Mouse (Mus musculus): ENCODE results near the gene Tpsg1. TPM values are rescaled to one million over a fixed set of nuclear protein-coding genes. Genes with fewer than 3 reads are reported as not detected.

Tpsg1 gene
- polyA plus RNA-seq, 1 experiment, result 0.09 TPM

DNA sequence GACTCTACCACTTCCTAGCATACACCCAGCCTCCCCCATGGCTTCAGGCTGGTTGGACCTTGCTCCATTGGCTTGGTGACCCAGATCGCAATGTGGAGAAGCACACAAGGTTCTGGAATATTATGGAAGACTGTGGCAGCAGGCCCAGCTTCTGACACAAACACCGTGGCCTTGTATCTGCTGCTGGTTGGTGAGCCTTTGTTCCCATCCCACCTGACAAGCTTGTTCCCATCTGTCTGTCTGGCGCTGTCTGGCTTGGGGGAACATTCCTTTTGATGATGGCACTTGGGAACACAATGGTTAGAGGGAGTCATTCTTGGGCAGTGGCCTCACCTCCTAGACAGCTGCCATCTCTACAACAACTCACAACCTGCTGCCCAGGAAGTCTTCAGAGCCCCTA lies 51.9 kb downstream of the Tpsg1 start:
- no peak for TF ChIP-seq POLR2A (IDR thresholded peaks at IDR 0.05; ENCODE audit: low read depth, low read length)
- TF ChIP-seq CTCF (IDR thresholded peaks at IDR 0.05; ENCODE audit: extremely low read depth, insufficient read depth, insufficient read length, insufficient replicate concordance), result no peak
- Histone ChIP-seq H3K4me3 (ENCODE audit: extremely low read depth, insufficient read depth, insufficient read length) (no peak overlapping the region), H3K27ac (ENCODE audit: insufficient read depth, low read length) (no peak overlapping the region), H3K4me1 (ENCODE audit: control insufficient read depth, insufficient read depth, insufficient read length) (no peaks in the 10 kb centered on the region), H3K36me3 (ENCODE audit: control insufficient read depth, insufficient read depth, low read length) (no peaks in the 10 kb centered on the region), H3K27me3 (ENCODE audit: control insufficient read depth, insufficient read depth, low read length) (no peaks in the 10 kb centered on the region)
- no peak for DNase-seq (ENCODE audit: low read depth in 1 of 2, low spot score in 2 of 2)
- 92% methylated on average over 3 of the region's 3 CpGs for WGBS

Other genes starting within 250 kb of the Tpsg1 start
- not detected in 2 replicates for gene Ptx4, start 248.5 kb upstream of the Tpsg1 start, polyA plus RNA-seq (2012; rRNA removed)
- 27.0 and 29.9 TPM in 2 replicates for gene Clcn7, start 235.9 kb upstream of the Tpsg1 start, polyA plus RNA-seq (2012; rRNA removed)
- 0.04 TPM in 1 of 2 replicates, not detected in the other for gene Ccdc154, start 206.8 kb upstream of the Tpsg1 start, polyA plus RNA-seq (2012; rRNA removed)
- not detected in 2 replicates for gene Gm38655, start 193.8 kb upstream of the Tpsg1 start, polyA plus RNA-seq (2012; rRNA removed)
- 9.1 and 10.0 TPM in 2 replicates for gene BC003965, start 184.7 kb upstream of the Tpsg1 start, polyA plus RNA-seq (2012; rRNA removed)
- 30.4 and 32.0 TPM in 2 replicates for gene Unkl, start 180.9 kb upstream of the Tpsg1 start, polyA plus RNA-seq (2012; rRNA removed)
- 22.4 and 25.6 TPM in 2 replicates for gene Gnptg, start 129.1 kb upstream of the Tpsg1 start, polyA plus RNA-seq (2012; rRNA removed)
- 13.1 and 15.7 TPM in 2 replicates for gene Tsr3, start 129.1 kb upstream of the Tpsg1 start, polyA plus RNA-seq (2012; rRNA removed)
- 23.1 and 23.8 TPM in 2 replicates for gene Baiap3, start 112.9 kb upstream of the Tpsg1 start, polyA plus RNA-seq (2012; rRNA removed)
- 95.2 and 102 TPM in 2 replicates for gene Ube2i, start 94.7 kb upstream of the Tpsg1 start, polyA plus RNA-seq (2012; rRNA removed)
- gene Prss34, start 70.9 kb upstream of the Tpsg1 start, polyA plus RNA-seq (2012; rRNA removed), result 2.5 and 2.7 TPM in 2 replicates
- not detected in 2 replicates for gene Prss28, start 60.6 kb upstream of the Tpsg1 start, polyA plus RNA-seq (2012; rRNA removed)
- 0.26 and 0.32 TPM in 2 replicates for gene Prss29, start 50.6 kb upstream of the Tpsg1 start, polyA plus RNA-seq (2012; rRNA removed)
- 0.11 TPM in 1 of 2 replicates, not detected in the other for gene Tpsab1, start 23.7 kb upstream of the Tpsg1 start, polyA plus RNA-seq (2012; rRNA removed)
- gene Tpsb2, start 3.0 kb upstream of the Tpsg1 start, polyA plus RNA-seq (2012; rRNA removed), result 1.2 and 1.6 TPM in 2 replicates
- gene Cacna1h, start 64.5 kb downstream of the Tpsg1 start, polyA plus RNA-seq (2012; rRNA removed), result 11.6 and 14.4 TPM in 2 replicates
- 0.06 TPM in 1 of 2 replicates, not detected in the other for gene Tekt4, start 85.3 kb downstream of the Tpsg1 start, polyA plus RNA-seq (2012; rRNA removed)
- not detected in 2 replicates for gene Sstr5, start 128.0 kb downstream of the Tpsg1 start, polyA plus RNA-seq (2012; rRNA removed)
- gene Sox8, start 201.4 kb downstream of the Tpsg1 start, polyA plus RNA-seq (2012; rRNA removed), result 0.65 and 0.83 TPM in 2 replicates
- 13.1 and 15.6 TPM in 2 replicates for gene Lmf1, start 209.8 kb downstream of the Tpsg1 start, polyA plus RNA-seq (2012; rRNA removed)